Comparison of ENCODE assay signal across 8 mouse cellular contexts in genomic region chr1:170868107-170868904, GRCm38 (mm10). TPM values are rescaled to one million over a fixed set of nuclear protein-coding genes. Genes with fewer than 3 reads are reported as not detected.
DNase-seq lines count a peak whose midpoint lies in the region; ATAC-seq lines count a peak whose summit lies in the region.

No protein-coding gene starts in this region.

- H3K27me3 ChIP-seq in hindbrain, embryonic 12.5 days = no peaks in the 10 kb centered on the region

- H3K36me3 ChIP-seq in hindbrain, embryonic 12.5 days = peaks cover 9% of the 10 kb centered on the region; the same call in 1 of the 2 replicates

- DNase-seq in R1 (ENCODE audit: low read depth, low spot score) = peak; percentile 97
- DNase-seq in cerebellum, postnatal 14 days = peak; percentile 71 to 80
- DNase-seq in frontal cortex, postnatal 10 days (ENCODE audit: low spot score in 2 of 2) = peak; percentile 58 to 63
- DNase-seq in layer of hippocampus, postnatal 10 days (ENCODE audit: low spot score in 2 of 2) = peak; percentile 55 to 68
- DNase-seq in lung, postnatal 10 days = peak; percentile 79
- peak; percentile 60 for DNase-seq in ovary, postnatal 14 days (ENCODE audit: low spot score)
- DNase-seq in thymus, postnatal 36 days = peak; percentile 30 to 33

- H3K9me3 ChIP-seq in hindbrain, embryonic 12.5 days (replicated peaks) = no peaks in the 10 kb centered on the region

- peaks cover 6% of the 10 kb centered on the region for H3K4me1 ChIP-seq in hindbrain, embryonic 12.5 days

- peak overlapping the region; percentile 81 for H3K9ac ChIP-seq in hindbrain, embryonic 12.5 days

- peak; percentile 86 for ATAC-seq in hindbrain, embryonic 12.5 days (ENCODE audit: low FRiP score)

- peak overlapping the region; percentile 85 for H3K4me3 ChIP-seq in hindbrain, embryonic 12.5 days

- peak overlapping the region; percentile 90 for H3K4me2 ChIP-seq in hindbrain, embryonic 12.5 days (replicated peaks)

- WGBS in hindbrain, embryonic 12.5 days = under 1% methylated on average over 33 of the region's 33 CpGs

- H3K27ac ChIP-seq in hindbrain, embryonic 12.5 days = no peak overlapping the region

RNA-seq across cellular contexts. Expression of gene Atf6, which starts 0.7 kb away (rescaled TPM):
- polyA plus RNA-seq in hindbrain, embryonic 12.5 days (2016; fragmentation: Nextera tagmentation; extraction: Ambion mirVana) = 10.3 and 11.3 TPM in 2 replicates
- total RNA-seq in layer of hippocampus, postnatal 10 days (2021) = 10 to 100 TPM; 22.6 to 23.1 TPM

RNA-seq across cellular contexts. Expression of gene Gm26620, which starts 16.6 kb away (rescaled TPM):
- 0.63 TPM in 1 of 2 replicates, not detected in the other for polyA plus RNA-seq in hindbrain, embryonic 12.5 days (2016; fragmentation: Nextera tagmentation; extraction: Ambion mirVana)
- under 1 TPM; 0.62 to 0.87 TPM for total RNA-seq in layer of hippocampus, postnatal 10 days (2021)

RNA-seq across cellular contexts. Expression of gene Dusp12, which starts 17.0 kb away (rescaled TPM):
- polyA plus RNA-seq in hindbrain, embryonic 12.5 days (2016; fragmentation: Nextera tagmentation; extraction: Ambion mirVana) = 35.4 and 35.9 TPM in 2 replicates
- 10 to 100 TPM; 15.5 to 16.3 TPM for total RNA-seq in layer of hippocampus, postnatal 10 days (2021)

RNA-seq across cellular contexts. Expression of gene Fcrlb, which starts 44.4 kb away (rescaled TPM):
- not detected in 2 replicates for polyA plus RNA-seq in hindbrain, embryonic 12.5 days (2016; fragmentation: Nextera tagmentation; extraction: Ambion mirVana)
- under 1 TPM; 0.51 to 0.66 TPM for total RNA-seq in layer of hippocampus, postnatal 10 days (2021)

RNA-seq across cellular contexts. Expression of gene Fcrla, which starts 59.1 kb away (rescaled TPM):
- not detected in 2 replicates for polyA plus RNA-seq in hindbrain, embryonic 12.5 days (2016; fragmentation: Nextera tagmentation; extraction: Ambion mirVana)
- total RNA-seq in layer of hippocampus, postnatal 10 days (2021) = not detected

Comparison
In these comparisons a context has a peak if more than half of its experiments do, and no peak if none do; other contexts are left out.
1. DNase-seq: peak in every context shown above with its lines; median percentile 97 in R1; 79 in lung, postnatal 10 days; 76 in cerebellum, postnatal 14 days; 62 in layer of hippocampus, postnatal 10 days; 60 in frontal cortex, postnatal 10 days; 60 in ovary, postnatal 14 days; 32 in thymus, postnatal 36 days.